Mouse (Mus musculus): ENCODE results near the gene Pycr2. TPM values are rescaled to one million over a fixed set of nuclear protein-coding genes. Genes with fewer than 3 reads are reported as not detected.
"Not testable (repeated sequence)": the region's sequence is repeated elsewhere in the genome, so short reads cannot be mapped to it uniquely, and the experiment has no call there.

Gene Pycr2
- polyA plus RNA-seq, 1 experiment from 2014 or later: 90.6 TPM

DNA sequence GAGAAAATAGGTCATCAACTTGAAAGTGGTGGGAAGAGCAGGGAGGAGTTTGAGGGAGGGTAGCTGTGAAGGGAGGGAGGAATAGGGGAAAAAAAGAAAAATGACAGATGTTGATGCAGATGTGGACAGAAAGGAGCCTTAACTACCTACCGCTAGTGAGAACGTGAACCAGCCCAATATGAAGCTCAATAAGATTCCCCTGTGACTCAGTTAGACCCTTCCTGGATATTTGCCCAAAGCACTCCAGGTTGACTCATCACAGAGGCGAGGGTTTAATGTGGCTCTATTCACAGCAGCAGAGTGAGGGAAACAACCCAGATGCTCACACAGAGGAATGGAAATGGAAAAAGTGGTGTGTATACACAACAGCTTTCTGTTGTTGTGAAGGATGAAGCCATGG is 27.0 kb downstream of the Pycr2 start:
- 71% methylated on average over 3 of the region's 3 CpGs for WGBS
- Histone ChIP-seq H3K36me3 (ENCODE audit: poor library complexity, severe bottlenecking) (no peaks in the 10 kb centered on the region), H3K27me3 (peaks cover 33% of the 10 kb centered on the region), H3K27ac (no peak overlapping the region), H3K4me1 (peaks cover 4% of the 10 kb centered on the region; the same call in 1 of the 2 replicates), H3K4me2 (no peak overlapping the region), H3K9me3 (replicated peaks) (no peaks in the 10 kb centered on the region), H3K9ac (no peak overlapping the region), H3K4me3 (no peak overlapping the region)
- ATAC-seq: no peak

DNA sequence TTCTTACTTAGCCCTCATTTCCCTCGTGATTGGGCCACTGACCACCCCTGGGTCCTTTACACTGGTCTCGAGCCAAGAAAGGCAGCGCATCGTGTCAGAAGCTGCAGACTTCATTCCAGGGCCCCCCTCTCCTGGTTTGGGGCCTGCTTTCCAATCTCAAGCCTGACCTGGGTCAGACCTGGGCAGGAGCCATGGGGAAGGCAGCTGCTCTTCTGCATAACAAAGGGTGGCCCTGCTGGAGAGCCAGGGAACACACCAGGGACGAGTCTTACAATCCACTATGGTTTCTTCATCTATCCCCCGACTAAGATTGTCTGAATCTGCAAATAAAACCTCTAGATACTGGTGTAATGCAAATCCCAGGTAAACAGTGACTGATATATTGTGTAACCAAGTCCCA is 29.6 kb downstream of the Pycr2 start:
- no peak for ATAC-seq
- Histone ChIP-seq H3K4me2 (no peak overlapping the region), H3K36me3 (ENCODE audit: poor library complexity, severe bottlenecking) (no peaks in the 10 kb centered on the region), H3K9ac (no peak overlapping the region), H3K9me3 (replicated peaks) (no peaks in the 10 kb centered on the region), H3K4me3 (no peak overlapping the region), H3K27ac (no peak overlapping the region), H3K4me1 (peaks cover 4% of the 10 kb centered on the region; the same call in 1 of the 2 replicates), H3K27me3 (peaks cover 53% of the 10 kb centered on the region)
- WGBS: 11% methylated on average over 6 of the region's 6 CpGs

DNA sequence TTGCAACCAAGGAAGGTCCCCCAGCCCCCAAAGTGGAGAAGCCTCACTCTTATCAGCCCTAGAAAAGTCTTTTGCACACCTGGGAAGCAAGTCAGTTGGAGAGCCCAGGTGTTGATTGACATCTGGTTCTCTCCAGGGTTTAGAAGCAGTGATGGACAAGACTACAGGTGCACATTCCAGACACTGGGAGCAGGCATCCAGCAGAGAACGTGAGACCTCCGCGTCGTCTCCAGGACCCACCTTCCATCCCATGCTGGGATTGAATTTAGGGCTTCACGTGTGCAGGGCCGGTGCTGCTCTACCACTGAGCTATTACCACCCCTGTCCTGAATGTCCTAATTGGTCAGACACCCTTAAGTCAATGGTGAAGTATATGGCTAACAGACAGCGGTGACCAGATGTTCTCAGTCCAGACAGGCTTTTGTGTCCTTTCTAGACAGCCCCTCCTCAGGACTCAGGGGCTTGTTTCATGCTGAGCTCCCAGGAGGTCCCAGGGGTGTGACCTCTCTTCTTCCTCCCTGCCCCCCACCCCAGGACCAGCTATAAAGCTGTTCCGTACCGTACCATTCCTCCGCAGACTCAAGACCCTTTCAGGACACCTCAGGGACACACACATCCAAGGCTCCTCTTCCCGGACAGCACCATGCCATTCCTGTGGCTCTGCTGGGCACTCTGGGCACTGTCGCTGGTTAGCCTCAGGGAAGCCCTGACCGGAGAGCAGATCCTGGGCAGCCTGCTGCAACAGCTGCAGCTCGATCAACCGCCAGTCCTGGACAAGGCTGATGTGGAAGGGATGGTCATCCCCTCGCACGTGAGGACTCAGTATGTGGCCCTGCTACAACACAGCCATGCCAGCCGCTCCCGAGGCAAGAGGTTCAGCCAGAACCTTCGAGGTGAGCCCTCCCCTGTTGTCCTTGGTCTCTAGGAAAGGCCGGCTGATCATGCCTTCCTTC is 30.6 kb downstream of the Pycr2 start, which contains the start of gene Lefty1:
Gene Lefty1 (plus strand): TSS at position 556 of the 953 bp plus-strand sequence.
- H3K36me3 ChIP-seq (ENCODE audit: poor library complexity, severe bottlenecking): no peaks in the 10 kb centered on the region
- H3K4me2 ChIP-seq: no peak within 1 kb of the TSS
- H3K27ac ChIP-seq: no peak within 1 kb of the TSS
- H3K9ac ChIP-seq: no peak within 1 kb of the TSS
- peaks cover 53% of the 10 kb centered on the region for H3K27me3 ChIP-seq
- WGBS: 12% methylated on average over 21 of the region's 21 CpGs
- no peaks in the 10 kb centered on the region for H3K9me3 ChIP-seq (replicated peaks)
- H3K4me1 ChIP-seq: peaks cover 4% of the 10 kb centered on the region; the same call in 1 of the 2 replicates
- no peak for ATAC-seq
- H3K4me3 ChIP-seq: no peak within 1 kb of the TSS

DNA sequence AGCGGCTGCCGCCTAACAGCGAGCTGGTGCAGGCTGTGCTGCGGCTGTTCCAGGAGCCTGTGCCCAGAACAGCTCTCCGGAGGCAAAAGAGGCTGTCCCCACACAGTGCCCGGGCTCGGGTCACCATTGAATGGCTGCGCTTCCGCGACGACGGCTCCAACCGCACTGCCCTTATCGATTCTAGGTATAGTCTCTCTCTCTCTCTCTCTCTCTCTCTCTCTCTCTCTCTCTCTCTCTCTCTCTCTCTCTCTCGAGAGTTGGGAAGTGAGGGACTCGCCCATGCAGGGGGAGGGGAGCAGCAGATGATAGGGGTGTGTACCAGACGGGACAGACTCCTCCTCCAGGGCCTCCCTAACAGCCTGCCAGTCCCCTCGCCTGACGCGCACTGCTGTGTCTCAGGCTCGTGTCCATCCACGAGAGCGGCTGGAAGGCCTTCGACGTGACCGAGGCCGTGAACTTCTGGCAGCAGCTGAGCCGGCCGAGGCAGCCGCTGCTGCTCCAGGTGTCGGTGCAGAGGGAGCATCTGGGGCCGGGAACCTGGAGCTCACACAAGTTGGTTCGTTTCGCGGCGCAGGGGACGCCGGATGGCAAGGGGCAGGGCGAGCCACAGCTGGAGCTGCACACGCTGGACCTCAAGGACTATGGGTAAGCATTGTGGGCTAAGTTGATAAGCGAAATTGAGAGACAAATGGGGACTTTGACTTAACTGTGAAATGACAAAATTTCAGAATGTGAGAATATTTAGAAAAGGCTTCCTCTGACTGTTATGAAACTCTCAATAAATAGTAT is 32.7 kb downstream of the Pycr2 start:
- H3K4me2 ChIP-seq: peak overlapping the region; percentile 51
- WGBS: 1% methylated on average over 30 of the region's 41 CpGs
- peak overlapping the region; percentile 21 for H3K4me3 ChIP-seq
- ATAC-seq: peak; percentile 81; the same call in 1 of the 2 replicates
- not testable (repeated sequence) for H3K36me3 ChIP-seq (ENCODE audit: poor library complexity, severe bottlenecking); H3K9me3 ChIP-seq (replicated peaks); H3K9ac ChIP-seq; H3K27ac ChIP-seq; H3K4me1 ChIP-seq
- H3K27me3 ChIP-seq: peaks cover 74% of the 10 kb centered on the region

DNA sequence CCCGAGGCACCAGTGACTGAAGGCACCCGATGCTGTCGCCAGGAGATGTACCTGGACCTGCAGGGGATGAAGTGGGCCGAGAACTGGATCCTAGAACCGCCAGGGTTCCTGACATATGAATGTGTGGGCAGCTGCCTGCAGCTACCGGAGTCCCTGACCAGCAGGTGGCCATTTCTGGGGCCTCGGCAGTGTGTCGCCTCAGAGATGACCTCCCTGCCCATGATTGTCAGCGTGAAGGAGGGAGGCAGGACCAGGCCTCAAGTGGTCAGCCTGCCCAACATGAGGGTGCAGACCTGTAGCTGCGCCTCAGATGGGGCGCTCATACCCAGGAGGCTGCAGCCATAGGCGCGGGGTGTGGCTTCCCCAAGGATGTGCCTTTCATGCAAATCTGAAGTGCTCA is 33.5 kb downstream of the Pycr2 start:
- H3K36me3 ChIP-seq (ENCODE audit: poor library complexity, severe bottlenecking); H3K9ac ChIP-seq; H3K9me3 ChIP-seq (replicated peaks); H3K4me3 ChIP-seq; H3K4me2 ChIP-seq; H3K27ac ChIP-seq; ATAC-seq: not testable (repeated sequence)
- H3K27me3 ChIP-seq: peaks cover 82% of the 10 kb centered on the region
- WGBS: 13% methylated on average over 13 of the region's 13 CpGs
- peaks cover 16% of the 10 kb centered on the region for H3K4me1 ChIP-seq

DNA sequence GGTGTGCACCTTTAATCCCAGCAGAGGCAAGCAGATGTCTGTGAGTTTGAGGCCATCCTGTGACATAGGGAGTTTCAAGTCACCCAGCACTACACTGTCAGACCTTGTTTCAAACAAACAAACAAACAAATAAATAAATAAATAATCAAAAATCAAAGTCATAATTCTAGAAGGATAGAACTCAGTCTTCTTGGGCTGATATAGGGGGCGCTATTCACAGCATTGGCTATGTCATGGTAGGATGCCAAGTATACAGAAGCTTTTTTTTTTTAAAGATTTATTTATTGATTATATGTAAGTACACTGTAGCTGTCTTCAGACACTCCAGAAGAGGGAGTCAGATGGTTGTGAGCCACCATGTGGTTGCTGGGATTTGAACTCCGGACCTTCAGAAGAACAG is 34.7 kb downstream of the Pycr2 start:
- Histone ChIP-seq H3K27me3 (peaks cover 84% of the 10 kb centered on the region), H3K4me1 (peaks cover 19% of the 10 kb centered on the region)
- not testable (repeated sequence) for H3K27ac ChIP-seq; H3K9ac ChIP-seq; H3K9me3 ChIP-seq (replicated peaks); H3K4me2 ChIP-seq; ATAC-seq; H3K36me3 ChIP-seq (ENCODE audit: poor library complexity, severe bottlenecking); H3K4me3 ChIP-seq
- WGBS: 75% methylated on average over 2 of the region's 2 CpGs

DNA sequence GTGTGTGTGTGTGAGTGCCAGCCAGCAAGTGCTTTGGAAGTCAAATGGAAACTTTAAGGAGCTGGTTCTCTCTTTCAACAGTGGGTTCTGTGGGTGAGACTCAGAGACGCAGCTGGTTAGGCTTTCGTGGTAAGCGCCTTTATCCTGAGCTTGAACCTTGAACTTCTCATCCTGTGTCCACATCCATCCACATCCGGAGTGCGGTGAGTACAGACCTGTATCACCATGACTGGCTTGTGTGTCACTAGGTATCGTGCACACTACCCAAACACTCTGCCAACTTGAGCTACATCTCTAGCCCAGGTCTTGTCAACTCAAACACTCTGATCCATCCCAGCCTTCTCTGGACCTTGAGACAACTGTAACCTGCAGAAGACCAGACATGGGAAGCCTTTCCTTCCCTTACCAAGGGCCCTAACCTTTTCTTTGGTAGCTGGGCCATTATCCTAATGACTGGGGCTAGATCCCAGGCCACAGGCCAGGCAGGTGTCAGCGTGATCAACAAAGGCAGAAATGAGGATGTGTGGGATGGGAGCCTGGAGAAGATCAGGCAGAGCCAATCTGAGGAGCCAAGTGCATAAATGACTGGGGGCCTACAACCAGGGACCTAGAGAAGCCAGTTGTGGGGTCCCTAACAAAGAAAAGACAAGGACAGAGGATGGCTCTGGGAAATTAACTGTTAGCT is 36.8 kb downstream of the Pycr2 start:
- Histone ChIP-seq H3K27me3 (peaks cover 77% of the 10 kb centered on the region), H3K4me2 (0 out of 2 replicates have a peak overlapping the region, but pooled peaks have one; percentile 90), H3K9me3 (replicated peaks) (no peaks in the 10 kb centered on the region), H3K4me3 (no peak overlapping the region), H3K36me3 (ENCODE audit: poor library complexity, severe bottlenecking) (no peaks in the 10 kb centered on the region), H3K9ac (no peak overlapping the region), H3K27ac (no peak overlapping the region), H3K4me1 (peaks cover 24% of the 10 kb centered on the region)
- 83% methylated on average over 7 of the region's 7 CpGs for WGBS
- no peak for ATAC-seq

DNA sequence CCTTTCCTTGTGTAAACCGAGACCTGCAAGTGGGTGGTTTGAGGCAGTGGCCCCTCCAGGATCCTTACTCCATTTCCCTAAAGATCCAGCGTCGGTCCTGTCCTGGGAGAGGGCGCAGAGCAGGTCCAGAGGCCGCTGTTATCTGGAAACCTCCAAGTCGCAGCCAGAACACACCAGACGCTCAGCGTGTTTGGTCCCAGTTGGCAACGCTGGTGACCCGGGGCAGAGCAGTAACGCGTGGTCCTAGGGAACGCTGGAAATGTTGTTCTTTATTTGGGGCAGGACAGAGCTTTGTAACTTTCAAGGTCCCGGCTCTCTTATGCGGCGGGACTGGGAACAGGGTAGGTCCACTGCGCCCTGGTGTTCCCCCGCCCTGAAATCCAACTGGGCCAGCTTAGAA is 37.6 kb downstream of the Pycr2 start:
- Histone ChIP-seq H3K9me3 (replicated peaks) (no peaks in the 10 kb centered on the region), H3K4me1 (peaks cover 26% of the 10 kb centered on the region), H3K4me3 (peak overlapping the region; percentile 75), H3K4me2 (peak overlapping the region; percentile 90), H3K9ac (peak overlapping the region; percentile 61), H3K36me3 (ENCODE audit: poor library complexity, severe bottlenecking) (no peaks in the 10 kb centered on the region), H3K27me3 (peaks cover 68% of the 10 kb centered on the region), H3K27ac (no peak overlapping the region)
- 3% methylated on average over 18 of the region's 18 CpGs for WGBS
- ATAC-seq: 0 out of 2 replicates have a peak, but pooled peaks have one; percentile 19

DNA sequence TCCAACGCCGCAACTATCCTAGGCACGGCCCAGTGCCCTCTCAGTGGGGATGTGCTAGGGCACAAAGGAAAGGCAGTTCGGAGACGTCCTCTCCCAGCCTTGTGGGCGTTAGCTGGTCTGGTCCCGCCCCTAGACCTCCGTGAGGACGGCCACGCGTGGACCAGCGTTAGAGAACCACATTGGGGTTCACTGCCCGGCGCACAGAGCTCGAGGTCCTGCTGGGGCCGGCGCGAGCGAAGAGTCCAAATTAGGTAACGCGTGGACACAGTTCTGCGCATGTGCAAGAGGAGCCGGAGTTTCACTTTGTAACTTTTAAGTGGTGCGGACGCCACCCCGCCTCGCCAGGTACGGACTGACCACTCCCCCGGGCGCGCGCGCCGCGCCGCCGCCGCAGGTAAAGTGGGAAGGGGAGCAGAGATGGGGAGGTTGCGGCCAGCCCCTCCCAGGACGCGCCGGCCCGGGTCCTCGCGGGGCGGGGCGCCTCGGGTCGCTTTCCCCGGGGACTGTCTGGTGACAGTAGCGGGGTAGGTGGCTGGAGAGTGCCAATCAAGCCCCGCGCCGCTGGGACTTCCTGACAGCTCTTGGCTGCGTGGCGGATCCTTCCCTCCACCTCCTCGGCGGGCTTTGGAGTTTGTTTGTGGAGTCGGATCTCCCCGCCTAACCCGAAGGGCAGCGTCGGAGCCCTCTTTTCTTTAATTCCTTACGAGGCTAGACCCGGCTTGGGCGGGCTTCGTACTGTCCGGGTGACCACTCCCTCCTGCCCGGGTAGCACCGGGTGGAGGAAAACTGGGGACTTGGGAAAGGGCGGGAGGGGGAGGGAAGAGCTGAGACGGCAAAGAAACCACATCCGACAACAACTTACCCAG is 38.3 kb downstream of the Pycr2 start, which contains the start of gene Tmem63a:
Gene Tmem63a (plus strand): TSS at position 179 of the 866 bp plus-strand sequence.
- Histone ChIP-seq H3K9ac (peak within 1 kb of the TSS; percentile 61), H3K27me3 (peaks cover 62% of the 10 kb centered on the region), H3K36me3 (ENCODE audit: poor library complexity, severe bottlenecking) (no peaks in the 10 kb centered on the region), H3K9me3 (replicated peaks) (no peaks in the 10 kb centered on the region), H3K4me3 (peak within 1 kb of the TSS; percentile 75), H3K4me2 (peak within 1 kb of the TSS; percentile 90), H3K4me1 (peaks cover 26% of the 10 kb centered on the region), H3K27ac (no peak within 1 kb of the TSS)
- ATAC-seq: peak; percentile 70
- under 1% methylated on average over 73 of the region's 73 CpGs for WGBS

DNA sequence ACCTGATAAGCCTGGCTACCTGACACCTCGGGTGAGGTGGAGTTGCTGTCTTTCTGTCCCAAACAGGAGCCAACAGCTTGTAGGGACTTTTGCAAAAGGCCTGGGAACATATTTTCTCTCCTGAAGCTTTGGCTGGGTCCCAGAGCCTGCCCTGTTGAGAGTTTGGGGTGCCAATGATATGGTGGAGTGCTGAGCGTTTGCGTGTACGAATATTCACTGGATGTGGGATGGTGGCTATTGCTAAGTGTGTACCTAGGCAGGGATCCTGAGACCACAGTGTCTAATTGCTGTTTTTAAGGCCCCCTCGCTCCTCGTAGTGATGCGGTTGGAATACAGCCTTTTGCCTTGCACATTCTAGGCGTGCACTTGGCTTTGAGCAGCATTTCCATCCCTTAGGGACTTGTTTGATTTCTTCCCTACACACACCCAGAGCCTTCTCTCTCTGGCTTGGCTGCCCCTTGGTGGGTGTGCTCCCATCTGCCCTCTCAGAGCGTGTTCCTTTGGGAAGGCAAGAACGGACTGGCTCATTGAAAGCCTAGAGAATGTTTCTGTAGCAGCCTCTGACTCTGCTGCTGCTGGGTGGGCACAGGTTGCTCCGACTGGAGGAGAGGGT is 39.0 kb downstream of the Pycr2 start:
- ATAC-seq: no peak
- Histone ChIP-seq H3K4me2 (peak overlapping the region; percentile 90), H3K27me3 (peaks cover 55% of the 10 kb centered on the region), H3K4me3 (peak overlapping the region; percentile 75), H3K9ac (no peak overlapping the region), H3K27ac (no peak overlapping the region), H3K36me3 (ENCODE audit: poor library complexity, severe bottlenecking) (no peaks in the 10 kb centered on the region), H3K9me3 (replicated peaks) (no peaks in the 10 kb centered on the region), H3K4me1 (peaks cover 26% of the 10 kb centered on the region)
- 45% methylated on average over 11 of the region's 11 CpGs for WGBS

All from forebrain, embryonic 13.5 days (tissue).